ENCODE assay signal across 26 mouse cellular contexts in the genomic region with DNA sequence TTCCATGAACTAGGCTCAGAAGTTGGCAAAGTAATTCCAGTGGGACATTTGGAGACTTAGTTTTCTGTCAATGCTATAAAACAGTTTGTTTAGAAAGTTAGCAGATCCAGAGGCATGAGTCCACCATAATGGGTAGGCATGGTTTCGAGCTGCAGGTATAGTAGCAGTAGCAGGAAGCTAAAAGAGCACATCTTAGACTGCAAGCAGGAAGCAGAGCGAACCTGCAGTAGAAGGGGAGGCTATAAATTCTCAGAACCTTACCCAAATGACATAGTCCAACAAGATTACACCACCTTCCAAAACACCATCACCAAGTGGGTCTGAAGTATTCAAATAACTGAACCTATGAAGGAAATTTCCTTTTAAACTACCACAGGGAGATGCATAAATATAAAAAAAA. TPM values are rescaled to one million over a fixed set of nuclear protein-coding genes. Genes with fewer than 3 reads are reported as not detected.
DNase-seq lines count a peak whose midpoint lies in the region; ATAC-seq and TF ChIP-seq lines count a peak whose summit lies in the region.
"Had no signal": no experiment of that assay in that cellular context is flagged by ENCODE, and none has a peak within 500 bp of the region (broad histone marks: within the 10 kb centered on the region; RNA-seq: fewer than 3 reads in every experiment).

No protein-coding gene starts in this region.

- no peak for TF ChIP-seq CTCF in CH12.LX (conservative IDR thresholded peaks at IDR 0.05 in 1 of 2, IDR thresholded peaks at IDR 0.05 in 1 of 2; ENCODE audit: low read depth in 2 of 2, low read length in 2 of 2)
- no peak for TF ChIP-seq CTCF in heart, adult 2 months (IDR thresholded peaks at IDR 0.05)

- H3K9ac ChIP-seq in CH12.LX (ENCODE audit: insufficient read depth, low read depth) = no peak overlapping the region
- H3K9ac ChIP-seq in heart, adult 2 months (ENCODE audit: low read depth, low read length) = no peak overlapping the region
- H3K9ac ChIP-seq: embryonic facial prominence, embryonic 12.5 days; embryonic facial prominence, embryonic 15.5 days; forebrain, postnatal 0 days; heart, embryonic 13.5 days; hindbrain, embryonic 12.5 days; hindbrain, embryonic 15.5 days had no signal

- dilution Hi-C loops in CH12.LX (cut with MboI; ENCODE audit: extremely low pct_ligation_motif_present, extremely low pct_unique_long_range_greater_than_20kb, low sequenced_read_pairs) = no loop called here

- no peak for TF ChIP-seq POLR2A in CH12.LX (IDR thresholded peaks at IDR 0.05; ENCODE audit: low read depth, low read length)
- TF ChIP-seq POLR2A in heart, adult 2 months (IDR thresholded peaks at IDR 0.05; ENCODE audit: insufficient read depth, low read depth, low read length) = no peak

- peak; percentile 20 for DNase-seq in A20 (ENCODE audit: low read depth, low spot score)
- DNase-seq in CH12.LX (ENCODE audit: extremely low read depth) = no peak
- DNase-seq in heart, adult 2 months = no peak
- no peak for DNase-seq in kidney, postnatal 25 days
- no peak for DNase-seq in left cerebral cortex, postnatal 14 days (ENCODE audit: low spot score in 2 of 2)
- DNase-seq: adrenal gland, postnatal 14 days; B cell, adult 2 months; cerebellum, adult 11 months; cerebellum, adult 2 months; cerebellum, adult 9-11 months; cerebellum, postnatal 25 days; forebrain, postnatal 0 days; gastrocnemius, adult 2 months; gastrocnemius, postnatal 14 days; heart, adult 18-20 months; heart, postnatal 14 days; heart, postnatal 4 days; kidney, adult 18-20 months had no signal

- intact Hi-C loops in heart, adult 2 months (cut with DNase I) = no loop called here
- intact Hi-C loops in left cerebral cortex, postnatal 14 days (cut with DNase I) = no loop called here

- H3K36me3 ChIP-seq in CH12.LX (replicated peaks in 1 of 2; ENCODE audit: control insufficient read depth in 1 of 2, insufficient read depth in 1 of 2, low read length in 1 of 2) = peaks cover 9 to 18% of the 10 kb centered on the region in 2 experiments
- H3K36me3 ChIP-seq in heart, adult 2 months (ENCODE audit: control insufficient read depth, insufficient read depth, low read length) = no peaks in the 10 kb centered on the region

- peaks cover 0 to 14% of the 10 kb centered on the region in 2 experiments; a peak in 2 of 4 replicates for H3K4me1 ChIP-seq in CH12.LX (ENCODE audit: control insufficient read depth in 1 of 2, insufficient read depth in 2 of 2)
- H3K4me1 ChIP-seq in heart, adult 2 months (ENCODE audit: control insufficient read depth, insufficient read depth, low read length) = no peaks in the 10 kb centered on the region
- H3K4me1 ChIP-seq: embryonic facial prominence, embryonic 12.5 days; embryonic facial prominence, embryonic 15.5 days; heart, embryonic 10.5 days; heart, embryonic 13.5 days; hindbrain, embryonic 12.5 days; hindbrain, embryonic 15.5 days had no signal

- H3K4me3 ChIP-seq in CH12.LX (replicated peaks in 1 of 3; ENCODE audit: low read depth in 2 of 3, low read length in 2 of 3, poor library complexity in 1 of 3) = no peak overlapping the region
- no peak overlapping the region for H3K4me3 ChIP-seq in heart, adult 2 months
- H3K4me3 ChIP-seq: embryonic facial prominence, embryonic 12.5 days; embryonic facial prominence, embryonic 15.5 days; gastrocnemius, adult 2 months; heart, embryonic 10.5 days; heart, embryonic 13.5 days; hindbrain, embryonic 12.5 days; hindbrain, embryonic 15.5 days had no signal

- H3K27ac ChIP-seq in CH12.LX (ENCODE audit: insufficient read depth, low read depth) = peak overlapping the region; percentile 32; the same call in 1 of the 2 replicates
- no peak overlapping the region for H3K27ac ChIP-seq in heart, adult 2 months
- H3K27ac ChIP-seq: embryonic facial prominence, embryonic 12.5 days; embryonic facial prominence, embryonic 15.5 days; gastrocnemius, adult 2 months; heart, embryonic 10.5 days; heart, embryonic 13.5 days; hindbrain, embryonic 12.5 days; hindbrain, embryonic 15.5 days had no signal

- ATAC-seq in hematopoietic stem cell, adult 5-6 weeks (replicated peaks in 1 of 2; ENCODE audit: insufficient read depth in 1 of 2, low FRiP score in 2 of 2, low TSS enrichment in 1 of 2, low read depth in 1 of 2, poor library complexity in 2 of 2, severe bottlenecking in 2 of 2) = peak; percentile 17 to 25; a peak in 1 of 4 replicates
- ATAC-seq: forebrain, postnatal 0 days; intestine, embryonic 16.5 days had no signal

- no peak overlapping the region for H3K4me2 ChIP-seq in CH12.LX (ENCODE audit: insufficient read depth, low read depth, poor library complexity, severe bottlenecking)
- H3K4me2 ChIP-seq: embryonic facial prominence, embryonic 12.5 days; embryonic facial prominence, embryonic 15.5 days; heart, embryonic 13.5 days; hindbrain, embryonic 12.5 days; hindbrain, embryonic 15.5 days had no signal

- TF ChIP-seq RAD21 in CH12.LX (IDR thresholded peaks at IDR 0.05; ENCODE audit: low read depth, low read length) = no peak

- no peaks in the 10 kb centered on the region for H3K27me3 ChIP-seq in CH12.LX (replicated peaks)
- no peaks in the 10 kb centered on the region for H3K27me3 ChIP-seq in heart, adult 2 months (ENCODE audit: control insufficient read depth, insufficient read depth, low read length)
- H3K27me3 ChIP-seq: embryonic facial prominence, embryonic 12.5 days; embryonic facial prominence, embryonic 15.5 days; heart, embryonic 13.5 days; hindbrain, embryonic 12.5 days; hindbrain, embryonic 15.5 days had no signal

- TF ChIP-seq EP300 in CH12.LX (IDR thresholded peaks at IDR 0.05; ENCODE audit: low read length) = no peak
- no peak for TF ChIP-seq EP300 in heart, adult 2 months (IDR thresholded peaks at IDR 0.05; ENCODE audit: insufficient read depth, low read depth, low read length)

- in situ Hi-C loops in CH12.LX (cut with MboI; ENCODE audit: low pct_ligation_motif_present, low pct_unique_long_range_greater_than_20kb, low sequenced_read_pairs) = no loop called here

- peaks cover 4% of the 10 kb centered on the region for H3K9me3 ChIP-seq in CH12.LX (replicated peaks; ENCODE audit: low read length)
- H3K9me3 ChIP-seq: embryonic facial prominence, embryonic 15.5 days; heart, embryonic 10.5 days; hindbrain, embryonic 15.5 days had no signal

- 91% methylated on average over 2 of the region's 2 CpGs for WGBS in heart, adult 2 months

- H3K79me2 ChIP-seq in CH12.LX (replicated peaks; ENCODE audit: control insufficient read depth, extremely low read depth, insufficient read depth, poor library complexity, severe bottlenecking) = no peaks in the 10 kb centered on the region
- no peaks in the 10 kb centered on the region for H3K79me2 ChIP-seq in heart, adult 2 months (replicated peaks; ENCODE audit: control insufficient read depth, insufficient read depth, low read length)

TF ChIP-seq in CH12.LX, 34 proteins besides CTCF, POLR2A, EP300 and RAD21:
- TF ChIP-seq BHLHE40 (IDR thresholded peaks at IDR 0.05; ENCODE audit: low read depth, low read length) = no peak

RNA-seq across cellular contexts. Expression of a gene that starts 36.2 kb away (rescaled TPM):
- total RNA-seq in CH12.LX (2012; rRNA removed) (40.0 and 47.8 TPM in 2 replicates), CH12.LX (2014; rRNA removed) (64.9 and 69.4 TPM in 2 replicates)
- 116 and 118 TPM in 2 replicates for polyA plus RNA-seq in CH12.LX (2012; ENCODE audit: insufficient read length, low read depth)
- 270 and 271 TPM in 2 replicates for total RNA-seq in hematopoietic stem cell, adult 5-6 weeks (2017)
- 10 to 100 TPM; 28.1 to 30.3 TPM for total RNA-seq in heart, adult 2 months (2021)
- 11.7 and 19.2 TPM in 2 replicates for polyA plus RNA-seq in heart, adult 2 months (2012; rRNA removed)
- 10 to 100 TPM; 53.9 to 54.4 TPM for total RNA-seq in left cerebral cortex, postnatal 14 days (2021)
